Mouse (Mus musculus) heart, embryonic 11.5 days (tissue): ENCODE results near the gene Tmem266. TPM values are rescaled to one million over a fixed set of nuclear protein-coding genes. Genes with fewer than 3 reads are reported as not detected.

ENCODE experiments used
- ATAC-seq: fragments of 200-750 bp; cut with Nextera tagmentation; replicated peaks from 2 replicates; pipeline ENCODE4 v1.8.0; 2017; ENCODE audit warnings: moderate library complexity; ENCODE audit not compliant: insufficient number of reproducible peaks, low FRiP score, low TSS enrichment
- H3K27ac ChIP-seq: fragments of 300-500 bp; sonication (generic); 2 replicates; pipeline ENCODE4 v1.5.1; 2014; ENCODE audit warnings: mild to moderate bottlenecking, low read depth, low read length
- H3K27me3 ChIP-seq: fragments of 300-500 bp; sonication (generic); 2 replicates; pipeline ENCODE4 v1.6.1; 2014; ENCODE audit warnings: mild to moderate bottlenecking, low read length, mixed read lengths; ENCODE audit not compliant: control insufficient read depth, insufficient read depth
- H3K36me3 ChIP-seq: fragments of 300-500 bp; sonication (generic); 2 replicates; pipeline ENCODE4 v1.6.1; 2014; ENCODE audit warnings: mild to moderate bottlenecking, low read length, moderate library complexity, mixed read lengths; ENCODE audit not compliant: control insufficient read depth, insufficient read depth
- H3K4me1 ChIP-seq: fragments of 300-500 bp; sonication (generic); 2 replicates; pipeline ENCODE4 v1.6.1; 2014; ENCODE audit warnings: low read length; ENCODE audit not compliant: control insufficient read depth, insufficient read depth
- H3K4me2 ChIP-seq: fragments of 300-500 bp; sonication (generic); 2 replicates; pipeline ENCODE4 v1.6.1; 2014; ENCODE audit warnings: mild to moderate bottlenecking, moderate library complexity
- H3K4me3 ChIP-seq: fragments of 300-500 bp; sonication (generic); 2 replicates; pipeline ENCODE4 v1.5.1; 2014; ENCODE audit warnings: low read depth, low read length
- H3K9ac ChIP-seq: fragments of 300-500 bp; sonication (generic); 2 replicates; pipeline ENCODE4 v1.6.1; 2014; ENCODE audit warnings: mild to moderate bottlenecking, low read depth, low read length, moderate library complexity
- H3K9me3 ChIP-seq: fragments of 300-500 bp; sonication (generic); replicated peaks from 2 replicates; pipeline ENCODE4 v1.6.1; 2016; ENCODE audit warnings: low read length; ENCODE audit not compliant: control insufficient read depth
- WGBS: fragments of 180-500 bp; shearing (Covaris S2); extraction: QIAGEN DNeasy Blood & Tissue Kit; methylation state at CpG from one replicate; pipeline ENCODE4 v1.1.7; 2014; ENCODE audit not compliant: insufficient replicate concordance; 5-methylcytosine and 5-hydroxymethylcytosine counted together
- polyA plus RNA-seq: library from polyadenylated mRNA; unstranded; fragments of >200 nt; fragmentation: Nextera tagmentation; extraction: Ambion mirVana; gene quantifications from 2 replicates; pipeline ENCODE4 v1.2.1, GENCODE M21; 2014

The Tmem266 gene
- polyA plus RNA-seq, result 0.09 TPM in 1 of 2 replicates, not detected in the other

GRCm38 (mm10) chr9:55326515-55327233 is at the start of gene Tmem266, which contains the start of gene Nrg4:
Gene Tmem266 (plus strand): TSS chr9:55326913.
Gene Nrg4 (minus strand): TSS chr9:55326844.
- Histone ChIP-seq H3K36me3 (no peaks in the 10 kb centered on the region), H3K9ac (peak within 1 kb of the TSS; percentile 79), H3K4me1 (peaks cover 5% of the 10 kb centered on the region), H3K4me2 (peak within 1 kb of the TSS; percentile 92), H3K9me3 (no peaks in the 10 kb centered on the region), H3K4me3 (peak within 1 kb of the TSS; percentile 72), H3K27me3 (peaks cover 51% of the 10 kb centered on the region), H3K27ac (no peak within 1 kb of the TSS)
- under 1% methylated on average over 59 of the region's 82 CpGs for WGBS
- peak; percentile 76; the same call in 1 of the 2 replicates for ATAC-seq

- Histone ChIP-seq H3K9ac (no peak overlapping the region), H3K4me2 (no peak overlapping the region), H3K4me3 (no peak overlapping the region), H3K27me3 (no peaks in the 10 kb centered on the region), H3K27ac (no peak overlapping the region), H3K9me3 (no peaks in the 10 kb centered on the region), H3K36me3 (no peaks in the 10 kb centered on the region), H3K4me1 (no peaks in the 10 kb centered on the region)
- ATAC-seq, result no peak
- WGBS, result 71% methylated on average over 4 of the region's 4 CpGs
Measured at GRCm38 (mm10) chr9:55277562-55277961, 49.2 kb upstream of the Tmem266 start.

- WGBS, result 78% methylated on average over 8 of the region's 8 CpGs
- Histone ChIP-seq H3K4me1 (no peaks in the 10 kb centered on the region), H3K9ac (no peak overlapping the region), H3K36me3 (no peaks in the 10 kb centered on the region), H3K9me3 (no peaks in the 10 kb centered on the region), H3K4me2 (no peak overlapping the region), H3K27me3 (peaks cover 2% of the 10 kb centered on the region; the same call in 1 of the 2 replicates), H3K4me3 (no peak overlapping the region), H3K27ac (no peak overlapping the region)
- no peak for ATAC-seq
Measured at GRCm38 (mm10) chr9:55279114-55279825, 47.4 kb upstream of the Tmem266 start.

- Histone ChIP-seq H3K9ac (no peak overlapping the region), H3K27me3 (peaks cover 2% of the 10 kb centered on the region; the same call in 1 of the 2 replicates), H3K4me1 (no peaks in the 10 kb centered on the region), H3K4me2 (peak overlapping the region; percentile 58), H3K9me3 (no peaks in the 10 kb centered on the region), H3K27ac (no peak overlapping the region), H3K36me3 (no peaks in the 10 kb centered on the region), H3K4me3 (0 out of 2 replicates have a peak overlapping the region, but pooled peaks have one; percentile 2)
- ATAC-seq, result no peak
- 5% methylated on average over 14 of the region's 14 CpGs for WGBS
Measured at GRCm38 (mm10) chr9:55283516-55283915, 43.2 kb upstream of the Tmem266 start.

GRCm38 (mm10) chr9:55285197-55285596 is 41.5 kb upstream of the Tmem266 start:
- Histone ChIP-seq H3K4me2 (no peak overlapping the region), H3K4me1 (no peaks in the 10 kb centered on the region), H3K4me3 (no peak overlapping the region), H3K27me3 (peaks cover 2% of the 10 kb centered on the region; the same call in 1 of the 2 replicates), H3K36me3 (no peaks in the 10 kb centered on the region), H3K9me3 (no peaks in the 10 kb centered on the region), H3K9ac (no peak overlapping the region), H3K27ac (no peak overlapping the region)
- 66% methylated on average over 3 of the region's 3 CpGs for WGBS
- no peak for ATAC-seq

GRCm38 (mm10) chr9:55289475-55290198 is 37.1 kb upstream of the Tmem266 start:
- no peaks in the 10 kb centered on the region for H3K4me1 ChIP-seq
- no peaks in the 10 kb centered on the region for H3K9me3 ChIP-seq
- ATAC-seq, result no peak
- no peak overlapping the region for H3K4me3 ChIP-seq
- no peak overlapping the region for H3K4me2 ChIP-seq
- 47% methylated on average over 3 of the region's 3 CpGs for WGBS
- H3K27me3 ChIP-seq, result no peaks in the 10 kb centered on the region
- H3K36me3 ChIP-seq, result no peaks in the 10 kb centered on the region
- H3K27ac ChIP-seq, result no peak overlapping the region
- H3K9ac ChIP-seq, result no peak overlapping the region

- Histone ChIP-seq H3K27me3 (no peaks in the 10 kb centered on the region), H3K9ac (no peak overlapping the region), H3K4me1 (no peaks in the 10 kb centered on the region), H3K4me2 (no peak overlapping the region), H3K9me3 (no peaks in the 10 kb centered on the region), H3K27ac (no peak overlapping the region), H3K4me3 (no peak overlapping the region), H3K36me3 (no peaks in the 10 kb centered on the region)
- WGBS, result 87% methylated on average over 4 of the region's 4 CpGs
- no peak for ATAC-seq
Measured at GRCm38 (mm10) chr9:55291966-55292365, 34.7 kb upstream of the Tmem266 start.

GRCm38 (mm10) chr9:55296221-55296620 is 30.5 kb upstream of the Tmem266 start:
- no peaks in the 10 kb centered on the region for H3K4me1 ChIP-seq
- H3K9ac ChIP-seq, result no peak overlapping the region
- H3K36me3 ChIP-seq, result no peaks in the 10 kb centered on the region
- H3K27me3 ChIP-seq, result no peaks in the 10 kb centered on the region
- ATAC-seq, result no peak
- H3K27ac ChIP-seq, result no peak overlapping the region
- 66% methylated on average over 2 of the region's 2 CpGs for WGBS
- H3K9me3 ChIP-seq, result no peaks in the 10 kb centered on the region
- H3K4me3 ChIP-seq, result no peak overlapping the region
- H3K4me2 ChIP-seq, result no peak overlapping the region
